Mouse (Mus musculus) heart, embryonic 12.5 days (tissue): ENCODE data around the gene Olfr1425. TPM values are rescaled to one million over a fixed set of nuclear protein-coding genes. Genes with fewer than 3 reads are reported as not detected.

Experiments used
- ATAC-seq: fragments of 200-750 bp; cut with Nextera tagmentation; 2 replicates; pipeline ENCODE4 v1.8.0; 2017; ENCODE audit warnings: moderate TSS enrichment, moderate library complexity; ENCODE audit not compliant: insufficient number of reproducible peaks, low FRiP score
- H3K27ac ChIP-seq: fragments of 300-500 bp; sonication (generic); 2 replicates; pipeline ENCODE4 v1.5.1; 2016; ENCODE audit warnings: mild to moderate bottlenecking, moderate library complexity; ENCODE audit not compliant: poor library complexity, severe bottlenecking
- H3K27me3 ChIP-seq: fragments of 300-500 bp; sonication (generic); replicated peaks from 2 replicates; pipeline ENCODE4 v1.6.1; 2016; ENCODE audit warnings: mild to moderate bottlenecking, moderate library complexity
- H3K36me3 ChIP-seq: fragments of 300-500 bp; sonication (generic); 2 replicates; pipeline ENCODE4 v1.6.1; 2016; ENCODE audit warnings: mild to moderate bottlenecking, moderate library complexity
- H3K4me1 ChIP-seq: fragments of 300-500 bp; sonication (generic); replicated peaks from 2 replicates; pipeline ENCODE4 v1.6.1; 2016; ENCODE audit warnings: mild to moderate bottlenecking
- H3K4me2 ChIP-seq: fragments of 300-500 bp; sonication (generic); 2 replicates; pipeline ENCODE4 v1.6.1; 2016; ENCODE audit warnings: mild to moderate bottlenecking, moderate library complexity
- H3K4me3 ChIP-seq: fragments of 300-500 bp; sonication (generic); 2 replicates; pipeline ENCODE4 v1.5.1; 2016; ENCODE audit warnings: mild to moderate bottlenecking
- H3K9ac ChIP-seq: fragments of 300-500 bp; sonication (generic); 2 replicates; pipeline ENCODE4 v1.6.1; 2016; ENCODE audit warnings: mild to moderate bottlenecking, moderate library complexity
- H3K9me3 ChIP-seq: fragments of 300-500 bp; sonication (generic); replicated peaks from 2 replicates; pipeline ENCODE4 v1.6.1; 2016; ENCODE audit warnings: mild to moderate bottlenecking, moderate library complexity
- whole genome bisulfite sequencing: fragments of 180-500 bp; shearing (Covaris S2); methylation state at CpG from one replicate; pipeline ENCODE4 v1.1.7; 2016; 5-methylcytosine and 5-hydroxymethylcytosine counted together
- polyA plus RNA-seq: library from polyadenylated mRNA; unstranded; fragments of >200 nt; fragmentation: Nextera tagmentation; extraction: Ambion mirVana; gene quantifications from 2 replicates; pipeline ENCODE4 v1.2.1, GENCODE M21; 2016

Gene Olfr1425
- polyA plus RNA-seq, 1 experiment from 2014 or later, result not detected

- WGBS, result 54% methylated on average over 2 of the region's 2 CpGs
- H3K4me2 ChIP-seq, result no peak within 1 kb of the TSS
- H3K9ac ChIP-seq, result no peak within 1 kb of the TSS
- no peaks in the 10 kb centered on the region for H3K36me3 ChIP-seq
- H3K4me3 ChIP-seq, result no peak within 1 kb of the TSS
- no peak within 1 kb of the TSS for H3K27ac ChIP-seq
- no peaks in the 10 kb centered on the region for H3K4me1 ChIP-seq
- ATAC-seq, result no peak
- H3K9me3 ChIP-seq, result no peaks in the 10 kb centered on the region
- H3K27me3 ChIP-seq, result no peaks in the 10 kb centered on the region
These were observed 36.3 kb downstream of the Olfr1425 start, which contains the start of gene Olfr1423 for GRCm38 (mm10) chr19:12041217-12041616. Gene Olfr1423 (minus strand): TSS chr19:12041317.

- H3K36me3 ChIP-seq, result no peaks in the 10 kb centered on the region
- no peaks in the 10 kb centered on the region for H3K4me1 ChIP-seq
- H3K9me3 ChIP-seq, result no peaks in the 10 kb centered on the region
- no peak overlapping the region for H3K9ac ChIP-seq
- H3K4me2 ChIP-seq, result no peak overlapping the region
- H3K4me3 ChIP-seq, result no peak overlapping the region
- no peaks in the 10 kb centered on the region for H3K27me3 ChIP-seq
- ATAC-seq, result no peak
- no peak overlapping the region for H3K27ac ChIP-seq
These were observed 39.8 kb downstream of the Olfr1425 start for GRCm38 (mm10) chr19:12037727-12038126.

DNA sequence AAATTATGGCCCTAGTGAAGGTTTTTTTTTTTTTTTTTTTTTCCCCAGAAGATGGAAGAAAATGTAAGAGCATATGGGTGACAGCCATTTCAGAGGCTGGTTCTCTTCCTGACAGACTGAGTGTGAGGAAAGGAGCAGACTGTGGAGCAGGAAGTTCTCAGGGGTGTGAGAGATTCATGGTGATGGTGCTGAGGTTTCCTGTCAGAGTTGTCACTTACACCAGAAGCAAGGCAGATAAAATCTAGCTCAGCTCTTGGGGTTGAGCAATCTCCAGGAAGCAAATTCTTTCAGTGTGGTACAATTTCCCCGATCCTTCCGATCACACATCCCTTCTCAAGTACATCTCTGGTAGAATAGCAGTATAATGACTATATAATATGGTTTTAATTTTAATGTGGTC lies 50.9 kb downstream of the Olfr1425 start:
- no peaks in the 10 kb centered on the region for H3K27me3 ChIP-seq
- no peak for ATAC-seq
- H3K4me1 ChIP-seq, result no peaks in the 10 kb centered on the region
- H3K27ac ChIP-seq, result no peak overlapping the region
- H3K36me3 ChIP-seq, result no peaks in the 10 kb centered on the region
- WGBS, result 26% methylated on average over 2 of the region's 2 CpGs
- H3K9me3 ChIP-seq, result no peaks in the 10 kb centered on the region
- no peak overlapping the region for H3K9ac ChIP-seq
- H3K4me3 ChIP-seq, result no peak overlapping the region
- no peak overlapping the region for H3K4me2 ChIP-seq

- H3K4me2 ChIP-seq, result no peak overlapping the region
- no peak overlapping the region for H3K9ac ChIP-seq
- no peaks in the 10 kb centered on the region for H3K27me3 ChIP-seq
- ATAC-seq, result no peak
- H3K36me3 ChIP-seq, result no peaks in the 10 kb centered on the region
- H3K27ac ChIP-seq, result no peak overlapping the region
- H3K4me3 ChIP-seq, result no peak overlapping the region
- WGBS, result 66% methylated on average over 3 of the region's 3 CpGs
- no peaks in the 10 kb centered on the region for H3K9me3 ChIP-seq
- H3K4me1 ChIP-seq, result no peaks in the 10 kb centered on the region
These were observed 52.2 kb downstream of the Olfr1425 start for GRCm38 (mm10) chr19:12025333-12025732.

DNA sequence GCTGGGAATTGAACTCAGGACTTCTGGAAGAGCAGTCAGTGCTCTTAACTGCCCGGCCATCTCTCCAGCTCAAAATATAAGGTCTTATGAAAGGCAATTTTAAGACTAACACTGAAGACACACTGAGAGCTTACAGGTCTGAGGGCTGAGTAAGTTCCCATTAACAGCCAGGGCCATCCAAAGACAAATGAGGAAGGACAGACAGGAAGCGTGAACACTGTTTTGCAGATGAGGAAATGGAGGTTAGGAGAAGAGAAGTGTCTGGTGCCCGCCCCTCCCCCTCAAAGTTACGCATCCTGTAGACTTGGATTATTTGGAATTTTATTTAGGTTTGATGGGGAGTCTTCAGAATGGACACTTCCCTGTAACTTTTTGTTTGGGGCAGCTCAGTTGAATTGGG lies 53.4 kb downstream of the Olfr1425 start:
- no peak overlapping the region for H3K4me3 ChIP-seq
- no peaks in the 10 kb centered on the region for H3K9me3 ChIP-seq
- H3K36me3 ChIP-seq, result no peaks in the 10 kb centered on the region
- ATAC-seq, result no peak
- no peaks in the 10 kb centered on the region for H3K4me1 ChIP-seq
- no peaks in the 10 kb centered on the region for H3K27me3 ChIP-seq
- H3K27ac ChIP-seq, result no peak overlapping the region
- no peak overlapping the region for H3K9ac ChIP-seq
- no peak overlapping the region for H3K4me2 ChIP-seq
- WGBS, result 81% methylated on average over 4 of the region's 4 CpGs

Other genes starting within 250 kb of the Olfr1425 start
- 0.08 TPM in 1 of 2 replicates, not detected in the other for gene Olfr1417, start 238.5 kb downstream of the Olfr1425 start, polyA plus RNA-seq
- gene Olfr1418, start 216.7 kb downstream of the Olfr1425 start, polyA plus RNA-seq, result not detected in 2 replicates
- gene Olfr1419, start 202.6 kb downstream of the Olfr1425 start, polyA plus RNA-seq, result not detected in 2 replicates
- not detected in 2 replicates for gene Olfr1420, start 191.2 kb downstream of the Olfr1425 start, polyA plus RNA-seq
- gene Patl1, start 165.3 kb downstream of the Olfr1425 start, polyA plus RNA-seq, result 21.3 and 22.2 TPM in 2 replicates
- gene Osbp, start 111.8 kb downstream of the Olfr1425 start, polyA plus RNA-seq, result 6.3 and 7.6 TPM in 2 replicates
- gene Olfr1423, start 36.4 kb downstream of the Olfr1425 start, polyA plus RNA-seq, result not detected in 2 replicates
- gene Olfr1424, start 15.0 kb downstream of the Olfr1425 start, polyA plus RNA-seq, result not detected in 2 replicates
- not detected in 2 replicates for gene Olfr1426, start 14.3 kb upstream of the Olfr1425 start, polyA plus RNA-seq
- gene Olfr1427, start 25.6 kb upstream of the Olfr1425 start, polyA plus RNA-seq, result not detected in 2 replicates
- gene Olfr1428, start 38.2 kb upstream of the Olfr1425 start, polyA plus RNA-seq, result not detected in 2 replicates
- gene Olfr76, start 45.5 kb upstream of the Olfr1425 start, polyA plus RNA-seq, result not detected in 2 replicates
- not detected in 2 replicates for gene Olfr1555-ps1, start 92.4 kb upstream of the Olfr1425 start, polyA plus RNA-seq
- not detected in 2 replicates for gene Olfr1431, start 122.9 kb upstream of the Olfr1425 start, polyA plus RNA-seq
- gene Olfr1432, start 154.9 kb upstream of the Olfr1425 start, polyA plus RNA-seq, result not detected in 2 replicates
- not detected in 2 replicates for gene Olfr262, start 163.9 kb upstream of the Olfr1425 start, polyA plus RNA-seq
- not detected in 2 replicates for gene Olfr235, start 183.3 kb upstream of the Olfr1425 start, polyA plus RNA-seq
- not detected in 2 replicates for gene Olfr1434, start 202.1 kb upstream of the Olfr1425 start, polyA plus RNA-seq
- not detected in 2 replicates for gene Olfr1436, start 221.4 kb upstream of the Olfr1425 start, polyA plus RNA-seq
- not detected in 2 replicates for gene Olfr1437, start 247.4 kb upstream of the Olfr1425 start, polyA plus RNA-seq